Mouse (Mus musculus) stomach, embryonic 16.5 days (tissue): Measurements from ENCODE around the gene Vangl2. TPM values are rescaled to one million over a fixed set of nuclear protein-coding genes. Genes with fewer than 3 reads are reported as not detected.

ENCODE experiments used
- ATAC-seq: fragments of 200-750 bp; cut with Nextera tagmentation; 2 replicates; pipeline ENCODE4 v1.8.0; 2017; ENCODE audit warnings: moderate number of reproducible peaks, moderate TSS enrichment; ENCODE audit not compliant: insufficient read depth, low FRiP score
- H3K27ac ChIP-seq: fragments of 300-500 bp; sonication (generic); 2 replicates; pipeline ENCODE4 v1.5.1; 2014; ENCODE audit warnings: low read length
- H3K27me3 ChIP-seq: fragments of 300-500 bp; sonication (generic); 2 replicates; pipeline ENCODE4 v1.6.1; 2014; ENCODE audit warnings: low read length, control low read depth, mixed read lengths; ENCODE audit not compliant: control insufficient read depth, insufficient read depth
- H3K36me3 ChIP-seq: fragments of 300-500 bp; sonication (generic); 2 replicates; pipeline ENCODE4 v1.6.1; 2014; ENCODE audit warnings: low read length; ENCODE audit not compliant: control insufficient read depth, insufficient read depth
- H3K4me1 ChIP-seq: fragments of 300-500 bp; sonication (generic); 2 replicates; pipeline ENCODE4 v1.6.1; 2014; ENCODE audit warnings: low read length, control low read depth, mixed read lengths; ENCODE audit not compliant: control insufficient read depth, insufficient read depth
- H3K4me2 ChIP-seq: fragments of 300-500 bp; sonication (generic); 2 replicates; pipeline ENCODE4 v1.6.1; 2014; ENCODE audit warnings: low read depth, low read length, mixed read lengths
- H3K4me3 ChIP-seq: fragments of 300-500 bp; sonication (generic); replicated peaks from 2 replicates; pipeline ENCODE4 v1.5.1; 2014; ENCODE audit warnings: mild to moderate bottlenecking, low read length
- H3K9ac ChIP-seq: fragments of 300-500 bp; sonication (generic); 2 replicates; pipeline ENCODE4 v1.6.1; 2014; ENCODE audit warnings: low read length
- H3K9me3 ChIP-seq: fragments of 300-500 bp; sonication (generic); replicated peaks from 2 replicates; pipeline ENCODE4 v1.6.1; 2016; ENCODE audit warnings: low read length, control low read depth; ENCODE audit not compliant: control insufficient read depth
- WGBS: fragments of 180-500 bp; shearing (Covaris S2); extraction: QIAGEN DNeasy Blood & Tissue Kit; methylation state at CpG from one replicate; pipeline ENCODE4 v1.1.7; 2014; 5-methylcytosine and 5-hydroxymethylcytosine counted together
- polyA plus RNA-seq: library from polyadenylated mRNA; unstranded; fragments of >200 nt; fragmentation: Nextera tagmentation; extraction: Ambion mirVana; gene quantifications from 2 replicates; pipeline ENCODE4 v1.2.1, GENCODE M21; 2015

Gene Vangl2
- 9.7 and 10.6 TPM in 2 replicates for polyA plus RNA-seq

GRCm38 (mm10) chr1:172028394-172029275, at the start of gene Vangl2:
Gene Vangl2 (minus strand): TSS chr1:172028444.
- WGBS = 53% methylated on average over 21 of the region's 21 CpGs
- Histone ChIP-seq H3K27ac (peak within 1 kb of the TSS; percentile 69), H3K4me3 (peak within 1 kb of the TSS; percentile 72), H3K9ac (peak within 1 kb of the TSS; percentile 90), H3K36me3 (no peaks in the 10 kb centered on the region), H3K4me2 (peak within 1 kb of the TSS; percentile 64), H3K9me3 (no peaks in the 10 kb centered on the region), H3K4me1 (peaks cover 21% of the 10 kb centered on the region), H3K27me3 (no peaks in the 10 kb centered on the region)
- ATAC-seq = no peak

GRCm38 (mm10) chr1:172077981-172078380, 49.7 kb upstream of the Vangl2 start:
- Histone ChIP-seq H3K27ac (no peak overlapping the region), H3K9ac (no peak overlapping the region), H3K4me2 (no peak overlapping the region), H3K4me1 (no peaks in the 10 kb centered on the region), H3K4me3 (no peak overlapping the region), H3K9me3 (no peaks in the 10 kb centered on the region), H3K36me3 (peaks cover 21% of the 10 kb centered on the region), H3K27me3 (no peaks in the 10 kb centered on the region)
- ATAC-seq = no peak
- WGBS = 70% methylated on average over 5 of the region's 5 CpGs

- Histone ChIP-seq H3K4me1 (no peaks in the 10 kb centered on the region), H3K27ac (no peak overlapping the region), H3K4me3 (no peak overlapping the region), H3K27me3 (no peaks in the 10 kb centered on the region), H3K36me3 (peaks cover 50% of the 10 kb centered on the region), H3K9me3 (no peaks in the 10 kb centered on the region), H3K4me2 (no peak overlapping the region), H3K9ac (no peak overlapping the region)
- no peak for ATAC-seq
- WGBS = 90% methylated on average over 7 of the region's 7 CpGs
Observed at GRCm38 (mm10) chr1:172072604-172073003, 44.4 kb upstream of the Vangl2 start.

- Histone ChIP-seq H3K36me3 (peaks cover 53% of the 10 kb centered on the region), H3K27me3 (no peaks in the 10 kb centered on the region), H3K9ac (no peak overlapping the region), H3K9me3 (no peaks in the 10 kb centered on the region), H3K27ac (no peak overlapping the region), H3K4me1 (no peaks in the 10 kb centered on the region), H3K4me2 (no peak overlapping the region), H3K4me3 (no peak overlapping the region)
- 77% methylated on average over 4 of the region's 4 CpGs for WGBS
- ATAC-seq = no peak
Observed at GRCm38 (mm10) chr1:172071556-172071955, 43.3 kb upstream of the Vangl2 start.

- no peaks in the 10 kb centered on the region for H3K9me3 ChIP-seq
- no peak overlapping the region for H3K27ac ChIP-seq
- WGBS = 62% methylated on average over 6 of the region's 6 CpGs
- ATAC-seq = no peak
- H3K4me2 ChIP-seq = no peak overlapping the region
- no peak overlapping the region for H3K9ac ChIP-seq
- H3K4me1 ChIP-seq = no peaks in the 10 kb centered on the region
- peaks cover 61% of the 10 kb centered on the region for H3K36me3 ChIP-seq
- H3K4me3 ChIP-seq = no peak overlapping the region
- no peaks in the 10 kb centered on the region for H3K27me3 ChIP-seq
Observed at GRCm38 (mm10) chr1:172070227-172070626, 42.0 kb upstream of the Vangl2 start.

GRCm38 (mm10) chr1:172064613-172065141, 36.4 kb upstream of the Vangl2 start:
- H3K4me2 ChIP-seq = no peak overlapping the region
- H3K9me3 ChIP-seq = no peaks in the 10 kb centered on the region
- H3K27ac ChIP-seq = no peak overlapping the region
- H3K4me1 ChIP-seq = no peaks in the 10 kb centered on the region; the same call in 1 of the 2 replicates
- no peak overlapping the region for H3K4me3 ChIP-seq
- no peaks in the 10 kb centered on the region for H3K27me3 ChIP-seq
- no peak overlapping the region for H3K9ac ChIP-seq
- 73% methylated on average over 13 of the region's 13 CpGs for WGBS
- peaks cover 22% of the 10 kb centered on the region for H3K36me3 ChIP-seq
- no peak for ATAC-seq

GRCm38 (mm10) chr1:172063291-172064023, 35.2 kb upstream of the Vangl2 start:
- H3K27ac ChIP-seq = no peak overlapping the region
- ATAC-seq = no peak
- 33% methylated on average over 4 of the region's 4 CpGs for WGBS
- H3K9ac ChIP-seq = no peak overlapping the region
- H3K4me3 ChIP-seq = no peak overlapping the region
- H3K36me3 ChIP-seq = peaks cover 18% of the 10 kb centered on the region
- no peaks in the 10 kb centered on the region for H3K9me3 ChIP-seq
- H3K27me3 ChIP-seq = no peaks in the 10 kb centered on the region
- no peaks in the 10 kb centered on the region; the same call in 1 of the 2 replicates for H3K4me1 ChIP-seq
- no peak overlapping the region for H3K4me2 ChIP-seq

GRCm38 (mm10) chr1:172062101-172062500, 33.9 kb upstream of the Vangl2 start:
- no peaks in the 10 kb centered on the region; the same call in 1 of the 2 replicates for H3K4me1 ChIP-seq
- H3K4me2 ChIP-seq = no peak overlapping the region
- H3K27ac ChIP-seq = no peak overlapping the region
- H3K9ac ChIP-seq = no peak overlapping the region
- no peak overlapping the region for H3K4me3 ChIP-seq
- ATAC-seq = no peak
- no peaks in the 10 kb centered on the region for H3K9me3 ChIP-seq
- WGBS = 80% methylated on average over 2 of the region's 2 CpGs
- no peaks in the 10 kb centered on the region for H3K27me3 ChIP-seq
- peaks cover 15% of the 10 kb centered on the region for H3K36me3 ChIP-seq

- Histone ChIP-seq H3K4me1 (no peaks in the 10 kb centered on the region; the same call in 1 of the 2 replicates), H3K27me3 (no peaks in the 10 kb centered on the region), H3K27ac (no peak overlapping the region), H3K9me3 (no peaks in the 10 kb centered on the region), H3K36me3 (peaks cover 12% of the 10 kb centered on the region), H3K4me3 (no peak overlapping the region), H3K4me2 (no peak overlapping the region), H3K9ac (no peak overlapping the region)
- no peak for ATAC-seq
- 31% methylated on average over 8 of the region's 8 CpGs for WGBS
Observed at GRCm38 (mm10) chr1:172061217-172061616, 33.0 kb upstream of the Vangl2 start.
